Mouse (Mus musculus): ENCODE results near the gene E130114P18Rik. TPM values are rescaled to one million over a fixed set of nuclear protein-coding genes. Genes with fewer than 3 reads are reported as not detected.

The E130114P18Rik gene
- polyA plus RNA-seq, 1 experiment from 2014 or later: 0.08 TPM

DNA sequence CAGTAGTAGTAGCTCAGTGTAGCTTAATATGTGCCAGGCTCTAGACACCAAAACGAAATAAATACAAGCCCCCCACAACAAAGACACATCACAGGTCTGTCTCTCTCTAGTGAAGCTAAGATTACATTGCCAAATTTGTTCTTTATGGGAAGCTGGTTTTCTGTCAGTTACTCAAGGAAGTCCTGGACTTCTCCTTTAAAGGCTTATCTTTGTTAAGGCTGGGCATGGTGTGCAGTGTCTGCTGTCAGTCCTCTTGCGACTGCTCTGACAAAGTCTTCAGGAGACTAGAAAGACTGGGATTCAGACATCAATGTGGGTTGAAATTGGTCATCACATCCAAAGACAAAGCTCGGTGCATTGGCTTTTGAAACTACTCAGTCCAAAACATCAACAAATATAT, 31.0 kb upstream of the E130114P18Rik start:
- Histone ChIP-seq H3K27ac (ENCODE audit: low read length) (no peak overlapping the region), H3K27me3 (ENCODE audit: control insufficient read depth, insufficient read depth, low read depth, low read length) (no peaks in the 10 kb centered on the region), H3K4me1 (ENCODE audit: control insufficient read depth, low read depth, low read length) (peaks cover 5% of the 10 kb centered on the region), H3K4me3 (ENCODE audit: low read depth, low read length) (no peak overlapping the region), H3K4me2 (ENCODE audit: low read depth, low read length) (no peak overlapping the region), H3K9me3 (replicated peaks; ENCODE audit: control insufficient read depth, low read length) (no peaks in the 10 kb centered on the region), H3K9ac (ENCODE audit: low read depth, low read length) (no peak overlapping the region), H3K36me3 (ENCODE audit: control insufficient read depth, insufficient read depth) (no peaks in the 10 kb centered on the region)
- no peak for ATAC-seq (ENCODE audit: low read depth)
- 41% methylated on average over 3 of the region's 3 CpGs for WGBS (ENCODE audit: insufficient replicate concordance)

- ATAC-seq (ENCODE audit: low read depth): no peak
- no peak overlapping the region for H3K27ac ChIP-seq (ENCODE audit: low read length)
- no peaks in the 10 kb centered on the region for H3K27me3 ChIP-seq (ENCODE audit: control insufficient read depth, insufficient read depth, low read depth, low read length)
- H3K4me2 ChIP-seq (ENCODE audit: low read depth, low read length): no peak overlapping the region
- H3K9ac ChIP-seq (ENCODE audit: low read depth, low read length): no peak overlapping the region
- no peak overlapping the region for H3K4me3 ChIP-seq (ENCODE audit: low read depth, low read length)
- H3K4me1 ChIP-seq (ENCODE audit: control insufficient read depth, low read depth, low read length): peaks cover 5% of the 10 kb centered on the region
- no peaks in the 10 kb centered on the region for H3K9me3 ChIP-seq (replicated peaks; ENCODE audit: control insufficient read depth, low read length)
- 66% methylated on average over 2 of the region's 2 CpGs for WGBS (ENCODE audit: insufficient replicate concordance)
- H3K36me3 ChIP-seq (ENCODE audit: control insufficient read depth, insufficient read depth): no peaks in the 10 kb centered on the region
Observed at GRCm38 (mm10) chr4:97806924-97807323, 29.0 kb upstream of the E130114P18Rik start.

- Histone ChIP-seq H3K27ac (ENCODE audit: low read length) (no peak overlapping the region), H3K27me3 (ENCODE audit: control insufficient read depth, insufficient read depth, low read depth, low read length) (no peaks in the 10 kb centered on the region), H3K4me3 (ENCODE audit: low read depth, low read length) (no peak overlapping the region), H3K9ac (ENCODE audit: low read depth, low read length) (no peak overlapping the region), H3K4me2 (ENCODE audit: low read depth, low read length) (no peak overlapping the region), H3K9me3 (replicated peaks; ENCODE audit: control insufficient read depth, low read length) (no peaks in the 10 kb centered on the region), H3K4me1 (ENCODE audit: control insufficient read depth, low read depth, low read length) (peaks cover 5% of the 10 kb centered on the region), H3K36me3 (ENCODE audit: control insufficient read depth, insufficient read depth) (no peaks in the 10 kb centered on the region; the same call in 1 of the 2 replicates)
- WGBS (ENCODE audit: insufficient replicate concordance): 64% methylated on average over 7 of the region's 7 CpGs
- no peak for ATAC-seq (ENCODE audit: low read depth)
Observed at GRCm38 (mm10) chr4:97805896-97806808, 28.3 kb upstream of the E130114P18Rik start.

GRCm38 (mm10) chr4:97805255-97805654, 27.4 kb upstream of the E130114P18Rik start:
- no peak overlapping the region for H3K4me2 ChIP-seq (ENCODE audit: low read depth, low read length)
- H3K27me3 ChIP-seq (ENCODE audit: control insufficient read depth, insufficient read depth, low read depth, low read length): no peaks in the 10 kb centered on the region
- no peak for ATAC-seq (ENCODE audit: low read depth)
- peaks cover 3% of the 10 kb centered on the region for H3K4me1 ChIP-seq (ENCODE audit: control insufficient read depth, low read depth, low read length)
- no peak overlapping the region for H3K9ac ChIP-seq (ENCODE audit: low read depth, low read length)
- no peaks in the 10 kb centered on the region for H3K9me3 ChIP-seq (replicated peaks; ENCODE audit: control insufficient read depth, low read length)
- no peak overlapping the region for H3K27ac ChIP-seq (ENCODE audit: low read length)
- H3K36me3 ChIP-seq (ENCODE audit: control insufficient read depth, insufficient read depth): no peaks in the 10 kb centered on the region; the same call in 1 of the 2 replicates
- H3K4me3 ChIP-seq (ENCODE audit: low read depth, low read length): no peak overlapping the region
- WGBS (ENCODE audit: insufficient replicate concordance): 42% methylated on average over 2 of the region's 2 CpGs

DNA sequence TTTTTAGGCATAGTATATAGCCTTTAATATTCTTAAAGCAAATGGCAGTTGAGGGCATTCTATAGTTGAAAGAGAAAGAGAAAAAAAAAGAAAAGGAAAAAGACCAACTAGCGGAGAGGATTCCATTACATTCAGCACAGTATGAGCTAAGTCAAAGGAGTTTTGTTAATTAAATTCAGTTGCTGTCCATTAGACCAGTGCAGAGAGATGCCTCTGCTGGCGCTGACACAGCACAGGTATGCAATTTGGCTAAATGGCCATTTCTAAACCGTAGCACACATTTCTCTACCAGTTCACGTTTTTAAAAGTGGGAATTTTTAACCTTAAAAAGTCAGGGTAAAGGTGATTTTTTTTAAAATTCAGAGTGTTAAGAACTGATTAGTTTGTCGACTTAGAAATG, 26.8 kb upstream of the E130114P18Rik start:
- 68% methylated on average over 5 of the region's 5 CpGs for WGBS (ENCODE audit: insufficient replicate concordance)
- Histone ChIP-seq H3K4me2 (ENCODE audit: low read depth, low read length) (no peak overlapping the region), H3K4me3 (ENCODE audit: low read depth, low read length) (no peak overlapping the region), H3K9ac (ENCODE audit: low read depth, low read length) (no peak overlapping the region), H3K9me3 (replicated peaks; ENCODE audit: control insufficient read depth, low read length) (no peaks in the 10 kb centered on the region), H3K4me1 (ENCODE audit: control insufficient read depth, low read depth, low read length) (peaks cover 2% of the 10 kb centered on the region; the same call in 1 of the 2 replicates), H3K27ac (ENCODE audit: low read length) (no peak overlapping the region), H3K27me3 (ENCODE audit: control insufficient read depth, insufficient read depth, low read depth, low read length) (no peaks in the 10 kb centered on the region), H3K36me3 (ENCODE audit: control insufficient read depth, insufficient read depth) (no peaks in the 10 kb centered on the region; the same call in 1 of the 2 replicates)
- ATAC-seq (ENCODE audit: low read depth): no peak

DNA sequence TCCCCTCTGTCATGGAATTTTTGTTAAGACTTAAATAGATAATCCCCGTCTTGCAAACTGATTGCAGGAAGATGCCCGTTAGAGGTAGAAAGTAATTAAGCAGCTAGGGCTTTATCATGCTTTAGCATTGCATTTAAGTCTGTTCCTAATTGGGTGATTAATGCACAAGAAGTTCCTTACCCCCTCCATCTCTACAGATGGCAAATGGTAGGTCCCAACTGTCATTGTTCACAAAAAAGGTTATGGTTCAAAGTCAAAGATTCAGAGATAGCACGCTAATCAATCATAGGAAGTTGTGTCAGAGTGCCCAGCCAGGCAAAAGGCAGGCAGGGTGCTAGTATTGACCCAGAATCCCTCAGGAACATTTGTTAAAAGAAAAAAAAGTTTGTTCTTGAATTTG, 25.9 kb upstream of the E130114P18Rik start:
- no peak overlapping the region for H3K9ac ChIP-seq (ENCODE audit: low read depth, low read length)
- H3K36me3 ChIP-seq (ENCODE audit: control insufficient read depth, insufficient read depth): no peaks in the 10 kb centered on the region; the same call in 1 of the 2 replicates
- no peaks in the 10 kb centered on the region for H3K9me3 ChIP-seq (replicated peaks; ENCODE audit: control insufficient read depth, low read length)
- no peak overlapping the region for H3K4me2 ChIP-seq (ENCODE audit: low read depth, low read length)
- WGBS (ENCODE audit: insufficient replicate concordance): 67% methylated on average over 3 of the region's 3 CpGs
- H3K27ac ChIP-seq (ENCODE audit: low read length): no peak overlapping the region
- H3K4me1 ChIP-seq (ENCODE audit: control insufficient read depth, low read depth, low read length): no peaks in the 10 kb centered on the region; the same call in 1 of the 2 replicates
- no peak overlapping the region for H3K4me3 ChIP-seq (ENCODE audit: low read depth, low read length)
- ATAC-seq (ENCODE audit: low read depth): no peak
- no peaks in the 10 kb centered on the region for H3K27me3 ChIP-seq (ENCODE audit: control insufficient read depth, insufficient read depth, low read depth, low read length)

DNA sequence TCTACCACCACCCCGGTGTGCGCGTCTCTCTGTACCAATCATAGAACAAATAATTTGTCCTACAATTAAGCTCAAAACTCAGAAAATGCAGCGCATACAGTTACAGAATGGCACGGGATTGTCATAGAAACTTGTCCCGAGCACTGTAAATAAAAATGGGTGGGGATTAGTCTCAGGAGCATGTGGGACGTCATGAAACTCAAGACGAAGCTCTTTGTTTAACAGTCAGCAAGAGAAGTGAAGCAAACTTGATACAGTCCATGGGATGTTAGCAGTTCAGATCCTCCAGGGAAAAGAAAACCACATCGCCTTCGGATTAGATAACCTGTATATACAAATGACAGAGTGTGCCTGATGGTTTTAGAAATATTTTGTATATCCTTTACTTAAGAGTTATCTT, 18.6 kb upstream of the E130114P18Rik start:
- H3K9me3 ChIP-seq (replicated peaks; ENCODE audit: control insufficient read depth, low read length): no peaks in the 10 kb centered on the region
- no peaks in the 10 kb centered on the region; the same call in 1 of the 2 replicates for H3K36me3 ChIP-seq (ENCODE audit: control insufficient read depth, insufficient read depth)
- no peak overlapping the region for H3K9ac ChIP-seq (ENCODE audit: low read depth, low read length)
- WGBS (ENCODE audit: insufficient replicate concordance): 70% methylated on average over 10 of the region's 10 CpGs
- ATAC-seq (ENCODE audit: low read depth): no peak
- no peak overlapping the region for H3K4me3 ChIP-seq (ENCODE audit: low read depth, low read length)
- H3K4me1 ChIP-seq (ENCODE audit: control insufficient read depth, low read depth, low read length): no peaks in the 10 kb centered on the region
- no peaks in the 10 kb centered on the region for H3K27me3 ChIP-seq (ENCODE audit: control insufficient read depth, insufficient read depth, low read depth, low read length)
- H3K27ac ChIP-seq (ENCODE audit: low read length): no peak overlapping the region
- no peak overlapping the region for H3K4me2 ChIP-seq (ENCODE audit: low read depth, low read length)

- no peaks in the 10 kb centered on the region for H3K27me3 ChIP-seq (ENCODE audit: control insufficient read depth, insufficient read depth, low read depth, low read length)
- no peaks in the 10 kb centered on the region; the same call in 1 of the 2 replicates for H3K36me3 ChIP-seq (ENCODE audit: control insufficient read depth, insufficient read depth)
- no peaks in the 10 kb centered on the region for H3K9me3 ChIP-seq (replicated peaks; ENCODE audit: control insufficient read depth, low read length)
- WGBS (ENCODE audit: insufficient replicate concordance): 65% methylated on average over 5 of the region's 5 CpGs
- no peak overlapping the region for H3K4me3 ChIP-seq (ENCODE audit: low read depth, low read length)
- ATAC-seq (ENCODE audit: low read depth): no peak
- no peak overlapping the region for H3K4me2 ChIP-seq (ENCODE audit: low read depth, low read length)
- H3K4me1 ChIP-seq (ENCODE audit: control insufficient read depth, low read depth, low read length): no peaks in the 10 kb centered on the region
- no peak overlapping the region for H3K9ac ChIP-seq (ENCODE audit: low read depth, low read length)
- H3K27ac ChIP-seq (ENCODE audit: low read length): no peak overlapping the region
Observed at GRCm38 (mm10) chr4:97795957-97796356, 18.1 kb upstream of the E130114P18Rik start.

- no peaks in the 10 kb centered on the region; the same call in 1 of the 2 replicates for H3K36me3 ChIP-seq (ENCODE audit: control insufficient read depth, insufficient read depth)
- H3K9me3 ChIP-seq (replicated peaks; ENCODE audit: control insufficient read depth, low read length): no peaks in the 10 kb centered on the region
- H3K4me1 ChIP-seq (ENCODE audit: control insufficient read depth, low read depth, low read length): no peaks in the 10 kb centered on the region
- H3K27me3 ChIP-seq (ENCODE audit: control insufficient read depth, insufficient read depth, low read depth, low read length): no peaks in the 10 kb centered on the region
- H3K4me3 ChIP-seq (ENCODE audit: low read depth, low read length): no peak overlapping the region
- WGBS (ENCODE audit: insufficient replicate concordance): 70% methylated on average over 4 of the region's 4 CpGs
- H3K27ac ChIP-seq (ENCODE audit: low read length): no peak overlapping the region
- ATAC-seq (ENCODE audit: low read depth): no peak
- H3K9ac ChIP-seq (ENCODE audit: low read depth, low read length): no peak overlapping the region
- no peak overlapping the region for H3K4me2 ChIP-seq (ENCODE audit: low read depth, low read length)
Observed at GRCm38 (mm10) chr4:97794865-97795264, 17.0 kb upstream of the E130114P18Rik start.
